Mouse (Mus musculus) MEL (cell line): ENCODE data around the gene Tnfsfm13. TPM values are rescaled to one million over a fixed set of nuclear protein-coding genes. Genes with fewer than 3 reads are reported as not detected.

ENCODE experiments used
- DNase-seq: peaks from one replicate; pipeline ENCODE4 v3.0.0; 2011; ENCODE audit warnings: low read depth, low spot score
- H3K27ac ChIP-seq: 2 replicates; pipeline ENCODE4 v1.5.1; 2012; ENCODE audit warnings: low read depth, mild to moderate bottlenecking, control low read depth, low read length, moderate library complexity; ENCODE audit not compliant: control insufficient read depth
- H3K27me3 ChIP-seq, 2 experiments: fragments of 150-350 bp in 1 of 2; sonication (generic) in 1 of 2; 2 replicates each; pipeline ENCODE4 v1.6.1; 2012; ENCODE audit warnings: low read length in 2 of 2, mild to moderate bottlenecking in 2 of 2, improper control_type of control experiment in 1 of 2, moderate library complexity in 1 of 2; ENCODE audit not compliant: insufficient read depth in 2 of 2, control insufficient read depth in 1 of 2
- H3K36me3 ChIP-seq, 2 experiments: 2 replicates each; pipeline ENCODE4 v1.6.1; 2012 to 2014; ENCODE audit warnings: low read length in 2 of 2, improper control_type of control experiment in 1 of 2, inconsistent platforms in 1 of 2, mild to moderate bottlenecking in 1 of 2; ENCODE audit not compliant: insufficient read depth in 2 of 2, control insufficient read depth in 1 of 2
- H3K4me1 ChIP-seq, 2 experiments: fragments of 150-350 bp in 1 of 2; sonication (generic) in 1 of 2; 2 replicates each; pipeline ENCODE4 v1.6.1; 2012; ENCODE audit warnings: low read length in 2 of 2, improper control_type of control experiment in 1 of 2, mild to moderate bottlenecking in 1 of 2; ENCODE audit not compliant: insufficient read depth in 2 of 2, control insufficient read depth in 1 of 2
- H3K4me3 ChIP-seq, 2 experiments: fragments of 150-350 bp in 1 of 2; sonication (generic) in 1 of 2; 2 replicates each; pipeline ENCODE4 v1.5.1; 2012; ENCODE audit warnings: low read depth in 2 of 2, low read length in 2 of 2, mild to moderate bottlenecking in 2 of 2, moderate library complexity in 2 of 2, control low read depth in 1 of 2, improper control_type of control experiment in 1 of 2; ENCODE audit not compliant: control insufficient read depth in 1 of 2, insufficient read depth in 1 of 2
- H3K79me2 ChIP-seq: 2 replicates; pipeline ENCODE4 v1.6.1; 2012; ENCODE audit warnings: mild to moderate bottlenecking, low read length, moderate library complexity; ENCODE audit not compliant: control insufficient read depth, poor library complexity, insufficient read depth
- H3K9ac ChIP-seq: 2 replicates; pipeline ENCODE4 v1.6.1; 2012; ENCODE audit warnings: low read depth, mild to moderate bottlenecking, control low read depth, low read length, moderate library complexity; ENCODE audit not compliant: control insufficient read depth, poor library complexity, severe bottlenecking
- H3K9me3 ChIP-seq: fragments of 150-350 bp; sonication (generic); replicated peaks from 2 replicates; pipeline ENCODE4 v1.6.1; 2012; ENCODE audit warnings: mild to moderate bottlenecking, low read length, improper control_type of control experiment, moderate library complexity; ENCODE audit not compliant: insufficient read depth
- CTCF ChIP-seq, 3 experiments: IDR thresholded peaks in 2 of 3; conservative IDR thresholded peaks in 1 of 3; 2 replicates each; pipeline ENCODE4 v1.5.1; 2011 to 2012; ENCODE audit warnings: low read length in 3 of 3, low read depth in 2 of 3, mild to moderate bottlenecking in 2 of 3, improper control_type of control experiment in 1 of 3, inconsistent platforms in 1 of 3, mixed read lengths in 1 of 3, moderate library complexity in 1 of 3; ENCODE audit not compliant: control insufficient read depth in 1 of 3, insufficient read depth in 1 of 3, poor library complexity in 1 of 3, severe bottlenecking in 1 of 3
- ELF1 ChIP-seq: IDR thresholded peaks from 2 replicates; pipeline ENCODE4 v1.6.1; 2014; ENCODE audit warnings: low read depth, mild to moderate bottlenecking, inconsistent platforms, low read length, improper control_type of control experiment, moderate library complexity
- EP300 ChIP-seq, 2 experiments: IDR thresholded peaks; 2 replicates each; pipeline ENCODE4 v1.6.1; 2011; ENCODE audit warnings: improper control_type of control experiment in 2 of 2, low read length in 2 of 2, low read depth in 1 of 2, mild to moderate bottlenecking in 1 of 2
- GABPA ChIP-seq: IDR thresholded peaks from 2 replicates; pipeline ENCODE4 v1.6.1; 2012; ENCODE audit warnings: low read depth, mild to moderate bottlenecking, inconsistent platforms, low read length, improper control_type of control experiment, moderate library complexity
- GATA1 ChIP-seq: IDR thresholded peaks from 2 replicates; pipeline ENCODE4 v1.6.1; 2011; ENCODE audit warnings: low read depth, low read length, improper control_type of control experiment
- JUND ChIP-seq: IDR thresholded peaks from 2 replicates; pipeline ENCODE4 v1.6.1; 2011; ENCODE audit warnings: low read depth, mild to moderate bottlenecking, improper control_type of control experiment, low read length
- NELFE ChIP-seq: IDR thresholded peaks from 2 replicates; pipeline ENCODE4 v1.6.1; 2011; ENCODE audit warnings: low read depth, low read length, improper control_type of control experiment
- POLR2A ChIP-seq, 2 experiments: IDR thresholded peaks; 2 replicates each; pipeline ENCODE4 v1.6.1; 2011 to 2012; ENCODE audit warnings: low read length in 2 of 2, mild to moderate bottlenecking in 2 of 2, control low read depth in 1 of 2, improper control_type of control experiment in 1 of 2, low read depth in 1 of 2, moderate library complexity in 1 of 2; ENCODE audit not compliant: control insufficient read depth in 1 of 2, insufficient read depth in 1 of 2, poor library complexity in 1 of 2
- RAD21 ChIP-seq: IDR thresholded peaks from 2 replicates; pipeline ENCODE4 v1.6.1; 2011; ENCODE audit warnings: mild to moderate bottlenecking, low read depth, low read length, improper control_type of control experiment
- RCOR1 ChIP-seq: IDR thresholded peaks from 2 replicates; pipeline ENCODE4 v1.6.1; 2012; ENCODE audit warnings: low read depth, mild to moderate bottlenecking, inconsistent platforms, low read length, improper control_type of control experiment
- SIN3A ChIP-seq: IDR thresholded peaks from 2 replicates; pipeline ENCODE4 v1.6.1; 2012; ENCODE audit warnings: low read length, improper control_type of control experiment, inconsistent platforms
- SMC3 ChIP-seq: IDR thresholded peaks from 2 replicates; pipeline ENCODE4 v1.6.1; 2011; ENCODE audit warnings: low read depth, low read length, improper control_type of control experiment
- TBP ChIP-seq: IDR thresholded peaks from 2 replicates; pipeline ENCODE4 v1.8.0; 2011; ENCODE audit warnings: low read depth, low read length, improper control_type of control experiment
- polyA plus RNA-seq, 2 experiments: library from polyadenylated mRNA; stranded (reverse) in 1 of 2; unstranded in 1 of 2; fragments of >175 nt in 1 of 2; fragments of >200 nt in 1 of 2; gene quantifications; 2 replicates each; pipeline versions ENCODE4 v1.2.1 to v1.2.4; 2012; ENCODE audit warnings: low replicate concordance in 2 of 2, low read depth in 1 of 2; ENCODE audit not compliant: insufficient read length in 2 of 2, insufficient read depth in 1 of 2, missing spikeins in 1 of 2
- total RNA-seq: library from RNA; depleted of rRNA; stranded (reverse); fragments of 300-350 nt; gene quantifications from 2 replicates; pipeline ENCODE4 v1.2.3, GENCODE M21; 2012

The Tnfsfm13 gene
- total and polyA plus RNA-seq, 3 experiments, result not detected

DNA sequence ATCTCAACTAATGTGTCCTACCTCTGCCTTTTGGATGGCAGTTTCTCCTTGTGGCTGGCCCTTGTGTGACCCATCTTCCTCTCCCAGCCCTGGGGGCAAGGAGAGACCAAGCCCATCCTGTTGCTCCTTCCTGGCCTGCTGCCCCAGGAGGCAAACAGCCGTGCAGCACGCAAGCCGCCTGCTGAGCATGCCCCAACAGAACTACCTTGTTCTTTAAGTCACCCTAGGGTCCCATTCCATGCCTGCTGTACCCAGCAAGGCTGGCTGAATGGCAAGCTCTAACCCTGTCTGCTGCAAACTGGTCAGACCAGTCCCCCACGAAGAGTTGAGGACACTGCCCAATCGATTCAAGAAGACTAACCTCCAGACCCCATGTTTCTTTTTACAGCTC is 39.8 kb downstream of the Tnfsfm13 start:
- H3K79me2 ChIP-seq, result no peaks in the 10 kb centered on the region
- no peak overlapping the region for H3K9ac ChIP-seq
- TF ChIP-seq GABPA (no peak), RAD21 (no peak), SIN3A (no peak), ELF1 (no peak)
- no peaks in the 10 kb centered on the region for H3K9me3 ChIP-seq
- peaks cover 8 to 9% of the 10 kb centered on the region in 2 experiments for H3K36me3 ChIP-seq
- DNase-seq, result no peak
- peaks cover 0 to 4% of the 10 kb centered on the region in 2 experiments; a peak in 3 of 4 replicates for H3K4me1 ChIP-seq
- no peak overlapping the region for H3K27ac ChIP-seq
- H3K4me3 ChIP-seq, result no peak overlapping the region
- no peaks in the 10 kb centered on the region for H3K27me3 ChIP-seq

DNA sequence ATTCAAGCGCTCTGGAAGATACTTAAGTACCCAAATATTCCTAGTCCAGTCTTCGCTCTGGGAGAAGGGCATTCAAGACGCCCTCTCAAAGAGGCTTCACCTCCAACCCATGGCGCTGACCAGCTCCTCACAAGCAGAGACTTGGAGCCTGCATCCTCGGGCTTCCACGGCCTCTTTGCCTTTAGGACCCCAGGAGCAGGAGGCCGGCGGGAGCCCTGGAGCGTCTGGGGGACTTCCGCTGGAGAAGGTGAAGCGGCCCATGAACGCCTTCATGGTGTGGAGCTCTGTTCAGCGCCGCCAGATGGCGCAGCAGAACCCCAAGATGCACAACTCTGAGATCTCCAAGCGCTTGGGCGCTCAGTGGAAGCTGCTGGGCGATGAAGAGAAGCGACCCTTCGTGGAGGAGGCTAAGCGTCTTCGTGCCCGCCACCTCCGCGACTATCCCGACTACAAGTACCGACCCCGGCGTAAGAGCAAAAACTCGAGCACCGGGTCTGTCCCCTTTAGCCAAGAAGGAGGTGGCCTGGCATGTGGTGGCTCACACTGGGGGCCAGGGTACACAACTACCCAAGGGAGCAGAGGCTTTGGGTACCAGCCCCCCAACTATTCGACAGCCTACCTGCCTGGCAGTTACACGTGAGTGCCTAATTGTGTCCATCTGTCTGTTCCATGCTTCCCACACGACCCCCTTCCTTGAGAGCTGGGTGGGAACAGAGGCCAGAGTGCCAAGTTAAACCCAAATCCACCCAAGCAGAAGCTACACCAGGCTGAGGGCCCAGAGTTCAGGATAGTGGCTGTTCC is 40.4 kb downstream of the Tnfsfm13 start, which contains the start of gene Sox15:
Gene Sox15, plus strand, starts transcription at position 51 of the 801 bp plus-strand sequence.
- no peaks in the 10 kb centered on the region for H3K9me3 ChIP-seq
- no peaks in the 10 kb centered on the region for H3K79me2 ChIP-seq
- DNase-seq, result no peak
- TF ChIP-seq CTCF (IDR thresholded peaks at IDR 0.05 in 2 of 3, conservative IDR thresholded peaks at IDR 0.05 in 1 of 3; ENCODE audit: control insufficient read depth in 1 of 3, insufficient read depth in 1 of 3, low read depth in 2 of 3, low read length in 3 of 3, poor library complexity in 1 of 3, severe bottlenecking in 1 of 3), result peak in 2 of 3 experiments; percentile 9 to 26; a peak in 2 of 6 replicates
- no peak for TF ChIP-seq TBP
- TF ChIP-seq SMC3, result no peak; the same call in 1 of the 2 replicates
- TF ChIP-seq GABPA, result no peak
- no peaks in the 10 kb centered on the region for H3K27me3 ChIP-seq
- no peak within 1 kb of the TSS for H3K27ac ChIP-seq
- no peak within 1 kb of the TSS for H3K9ac ChIP-seq
- peaks cover 0 to 4% of the 10 kb centered on the region in 2 experiments; a peak in 3 of 4 replicates for H3K4me1 ChIP-seq
- H3K4me3 ChIP-seq, result no peak within 1 kb of the TSS
- H3K36me3 ChIP-seq, result peaks cover 8 to 13% of the 10 kb centered on the region in 2 experiments

DNA sequence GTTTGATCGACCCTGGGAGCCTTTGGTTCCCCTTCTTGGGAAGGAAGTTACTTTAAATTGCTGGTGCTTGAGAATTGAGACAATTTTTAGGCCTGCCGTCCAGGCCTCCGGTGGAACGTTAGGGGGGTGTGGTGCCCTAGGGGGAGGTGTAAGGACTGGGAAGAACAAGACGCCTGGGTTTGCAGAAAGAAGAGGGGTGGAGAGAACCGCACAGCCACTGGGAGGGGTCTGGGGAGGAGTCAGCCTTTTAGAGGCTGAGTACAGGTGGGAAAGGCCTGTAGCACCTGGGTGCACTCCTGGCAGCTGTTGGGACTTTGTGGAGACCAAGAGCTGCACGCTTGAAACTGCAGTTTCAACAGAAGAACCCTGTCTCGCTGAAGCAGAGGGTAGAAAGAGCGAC is 41.1 kb downstream of the Tnfsfm13 start:
- TF ChIP-seq POLR2A (IDR thresholded peaks at IDR 0.05; ENCODE audit: control insufficient read depth in 1 of 2, insufficient read depth in 1 of 2, low read depth in 1 of 2, low read length in 2 of 2, poor library complexity in 1 of 2), result 0 out of 4 replicates have a peak, but pooled peaks of 1 of the 2 experiments have one; percentile 9
- TF ChIP-seq RCOR1, result no peak
- no peak for TF ChIP-seq NELFE
- no peak for TF ChIP-seq JUND
- no peak for TF ChIP-seq GATA1
- TF ChIP-seq EP300 (IDR thresholded peaks at IDR 0.05; ENCODE audit: low read depth in 1 of 2, low read length in 2 of 2), result no peak
- TF ChIP-seq RAD21, result no peak
- Histone ChIP-seq H3K9ac (no peak overlapping the region), H3K9me3 (no peaks in the 10 kb centered on the region), H3K36me3 (peaks cover 8 to 19% of the 10 kb centered on the region in 2 experiments), H3K4me3 (no peak overlapping the region), H3K79me2 (no peaks in the 10 kb centered on the region), H3K27me3 (no peaks in the 10 kb centered on the region), H3K4me1 (peaks cover 0 to 4% of the 10 kb centered on the region in 2 experiments; a peak in 3 of 4 replicates), H3K27ac (no peak overlapping the region)
- DNase-seq, result no peak
